Mouse (Mus musculus): Measurements from ENCODE around the gene Slc8a1.

The Slc8a1 gene

DNA sequence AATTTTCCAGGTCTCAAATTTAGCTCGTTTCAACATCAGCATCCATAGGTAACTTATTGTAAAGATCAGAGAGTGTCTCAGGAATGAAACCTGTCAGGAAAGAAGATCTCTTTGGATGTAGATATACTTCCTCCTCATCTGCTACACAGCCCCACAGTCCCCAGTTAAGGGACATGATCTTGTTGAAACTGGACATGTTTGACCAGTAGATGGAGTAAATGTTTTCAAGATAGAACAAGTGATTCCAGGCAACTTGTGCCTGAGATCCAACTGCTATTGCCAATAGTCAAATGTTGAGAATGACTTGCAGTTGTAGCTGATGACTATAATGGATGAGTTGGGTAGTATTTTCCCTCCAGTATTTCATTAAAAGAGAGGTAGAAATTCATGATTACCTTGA is 260.8 kb downstream of the Slc8a1 start:
- POLR2A ChIA-PET = no interaction called here
- CTCF ChIA-PET = no interaction called here

DNA sequence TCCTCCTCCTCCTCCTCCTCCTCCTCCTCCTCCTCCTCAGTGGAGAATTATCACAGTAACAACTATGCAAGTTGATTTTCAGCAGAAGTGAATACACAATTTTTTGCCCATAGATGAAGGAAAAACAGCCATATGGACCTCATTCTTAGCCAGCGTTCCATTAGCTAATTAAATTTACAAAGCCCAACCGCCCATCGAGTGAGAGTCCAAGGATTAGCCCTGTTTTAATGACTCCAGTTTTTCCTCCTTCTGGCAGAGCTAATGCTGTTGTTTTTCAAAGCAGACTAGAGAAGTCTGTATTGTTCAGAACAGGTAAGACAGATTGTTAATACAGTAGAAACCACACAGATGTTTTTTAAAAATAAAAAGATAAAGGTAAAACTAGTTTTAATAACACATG is 264.8 kb downstream of the Slc8a1 start:
- ChIA-PET CTCF (no interaction called here), POLR2A (no interaction called here)

GRCm38 (mm10) chr17:81468941-81469340 is 269.2 kb downstream of the Slc8a1 start:
- ChIA-PET CTCF (no interaction called here), POLR2A (no interaction called here)

DNA sequence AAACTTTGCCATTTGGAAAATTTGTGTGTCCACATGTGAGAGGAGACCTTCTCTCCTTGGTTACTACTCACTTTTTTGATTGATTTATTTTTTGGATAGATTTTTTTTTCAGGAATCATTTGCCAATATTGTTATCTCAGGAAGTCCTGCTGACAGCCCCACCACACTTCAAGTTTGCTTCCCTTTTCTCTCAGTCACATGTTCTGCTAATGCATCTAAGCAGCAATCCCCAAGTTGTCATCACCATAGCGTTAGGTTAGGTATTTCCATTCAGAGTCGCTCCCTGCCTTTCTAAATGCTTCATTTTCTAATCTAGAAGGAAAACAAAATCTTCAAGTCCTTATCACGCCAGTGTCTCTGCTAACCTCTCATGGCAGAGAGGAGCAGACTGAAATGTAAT is 278.8 kb downstream of the Slc8a1 start:
- ChIA-PET POLR2A (no interaction called here), CTCF (no interaction called here)

GRCm38 (mm10) chr17:81455977-81456376 is 282.2 kb downstream of the Slc8a1 start:
- POLR2A ChIA-PET = no interaction called here
- CTCF ChIA-PET = no interaction called here

- CTCF ChIA-PET = no interaction called here
Observed at GRCm38 (mm10) chr17:81455269-81455668, 282.9 kb downstream of the Slc8a1 start.

DNA sequence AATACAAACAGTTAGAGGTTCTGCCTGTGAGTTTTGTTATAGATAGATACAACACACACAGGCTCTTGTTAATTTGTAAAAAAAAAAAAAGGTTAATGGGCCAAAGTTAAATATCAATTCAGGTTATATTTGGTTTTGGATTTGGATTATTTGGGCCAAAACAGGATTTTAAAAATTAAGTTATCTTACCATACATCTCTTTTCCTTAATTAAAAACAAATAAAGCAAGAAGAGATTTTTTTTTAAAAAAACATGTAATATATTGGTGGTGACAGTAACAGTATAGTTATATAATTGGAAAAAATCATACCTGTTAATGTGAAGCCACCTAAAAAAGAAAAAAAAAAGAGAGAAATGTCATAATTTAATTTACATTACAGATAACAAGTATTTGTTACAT is 296.7 kb downstream of the Slc8a1 start, which contains the start of gene Gm11096:
Gene Gm11096, plus strand, starts transcription at position 301 of the 400 bp plus-strand sequence.
- ChIA-PET CTCF (no interaction called here), POLR2A (no interaction called here)

More at GRCm38 (mm10) chr17:81455269-81455668, 282.9 kb downstream of the Slc8a1 start:
- POLR2A ChIA-PET = no interaction called here

DNA sequence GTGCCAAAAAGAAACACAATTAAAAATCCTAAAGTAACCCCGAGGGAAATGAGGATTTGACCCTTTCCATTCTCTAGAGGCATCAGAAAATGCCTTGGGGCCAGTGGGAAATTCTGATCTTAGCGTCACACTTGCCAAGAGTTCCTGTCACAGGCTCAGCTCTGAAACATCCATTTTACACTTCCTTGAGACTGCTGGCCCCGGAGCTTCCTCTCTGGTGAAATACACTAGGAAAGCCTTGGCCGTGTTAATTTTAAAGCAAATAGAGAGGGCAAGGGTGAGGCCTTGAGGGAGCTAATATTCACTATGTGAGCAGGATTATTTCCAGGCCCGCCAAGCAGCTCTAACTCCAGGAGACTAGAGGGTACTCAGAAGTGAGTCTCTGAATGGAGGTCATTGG is 305.0 kb downstream of the Slc8a1 start:
- ChIA-PET CTCF (no interaction called here), POLR2A (no interaction called here)

DNA sequence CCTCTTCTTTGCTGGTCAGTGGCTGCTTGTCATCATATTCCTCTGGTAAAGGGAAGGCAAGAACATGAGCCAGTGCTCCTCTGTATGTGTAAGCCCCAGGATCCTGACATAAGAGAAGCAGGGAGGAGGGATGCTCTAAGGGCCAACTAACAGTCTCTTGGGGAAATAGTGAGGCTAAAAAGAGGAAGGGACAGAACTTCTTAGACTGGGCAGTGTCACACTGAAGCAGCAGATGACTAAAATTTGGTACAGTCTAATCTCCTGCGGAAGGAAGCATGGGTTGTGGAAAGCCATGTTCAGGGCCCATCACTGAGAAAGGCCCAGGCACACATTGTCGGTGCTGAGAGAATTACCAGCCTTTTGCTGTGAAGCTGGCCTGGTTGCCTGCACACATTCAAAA is 305.4 kb downstream of the Slc8a1 start:
- CTCF ChIA-PET = no interaction called here

DNA sequence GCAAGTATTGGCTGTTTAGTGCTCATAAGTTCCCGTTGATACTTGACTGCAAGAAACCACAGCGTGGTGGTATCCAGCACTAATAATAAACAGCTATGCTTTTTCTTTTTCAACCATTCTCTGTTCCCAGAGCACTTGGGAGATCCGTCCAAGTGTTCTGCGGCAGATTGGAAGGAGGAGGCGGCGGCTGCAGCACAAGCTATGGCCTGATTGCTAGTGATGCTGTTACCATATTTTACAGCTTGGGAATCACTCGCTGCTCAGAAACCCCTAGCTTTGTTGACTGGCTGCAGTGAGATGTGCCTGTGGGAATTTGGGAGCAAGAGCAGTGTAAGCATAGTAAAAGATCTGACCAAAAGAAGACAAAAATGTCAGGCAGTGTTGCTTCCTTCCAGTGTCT is 310.9 kb downstream of the Slc8a1 start:
- ChIA-PET POLR2A (no interaction called here), CTCF (no interaction called here)

More for the DNA sequence above, 305.4 kb downstream of the Slc8a1 start:
- POLR2A ChIA-PET = no interaction called here

DNA sequence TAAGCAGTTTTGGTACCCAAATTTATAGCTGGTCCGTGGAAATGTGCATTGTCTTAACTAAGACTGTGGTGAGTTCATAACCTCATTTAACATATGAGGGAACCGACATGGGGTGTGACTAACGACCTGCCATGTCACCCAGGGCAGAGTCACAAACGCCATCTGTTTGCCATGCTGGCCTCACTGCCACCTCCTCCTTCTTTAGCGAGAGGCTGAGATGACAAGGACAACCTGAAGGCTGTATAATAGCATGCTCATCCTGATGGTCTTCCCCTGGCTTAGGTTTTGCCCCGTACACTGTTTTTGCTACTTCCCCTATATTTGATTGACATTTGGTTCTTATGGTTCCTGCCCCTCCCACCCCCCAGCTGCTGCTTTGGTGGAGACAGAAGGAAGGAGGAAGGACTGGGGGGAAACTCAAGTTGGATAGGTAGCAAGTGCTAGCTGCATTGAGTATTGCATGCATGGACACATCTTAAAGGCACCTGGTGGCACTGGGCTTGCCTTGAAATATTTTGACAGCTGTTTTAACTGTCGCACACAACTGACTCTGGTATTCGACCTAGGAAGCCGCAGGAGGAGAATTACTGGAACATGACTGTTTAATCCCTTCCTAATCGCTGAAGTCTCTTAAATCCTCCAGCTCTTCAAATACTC is 313.8 kb downstream of the Slc8a1 start:
- POLR2A ChIA-PET = no interaction called here
- CTCF ChIA-PET = no interaction called here

DNA sequence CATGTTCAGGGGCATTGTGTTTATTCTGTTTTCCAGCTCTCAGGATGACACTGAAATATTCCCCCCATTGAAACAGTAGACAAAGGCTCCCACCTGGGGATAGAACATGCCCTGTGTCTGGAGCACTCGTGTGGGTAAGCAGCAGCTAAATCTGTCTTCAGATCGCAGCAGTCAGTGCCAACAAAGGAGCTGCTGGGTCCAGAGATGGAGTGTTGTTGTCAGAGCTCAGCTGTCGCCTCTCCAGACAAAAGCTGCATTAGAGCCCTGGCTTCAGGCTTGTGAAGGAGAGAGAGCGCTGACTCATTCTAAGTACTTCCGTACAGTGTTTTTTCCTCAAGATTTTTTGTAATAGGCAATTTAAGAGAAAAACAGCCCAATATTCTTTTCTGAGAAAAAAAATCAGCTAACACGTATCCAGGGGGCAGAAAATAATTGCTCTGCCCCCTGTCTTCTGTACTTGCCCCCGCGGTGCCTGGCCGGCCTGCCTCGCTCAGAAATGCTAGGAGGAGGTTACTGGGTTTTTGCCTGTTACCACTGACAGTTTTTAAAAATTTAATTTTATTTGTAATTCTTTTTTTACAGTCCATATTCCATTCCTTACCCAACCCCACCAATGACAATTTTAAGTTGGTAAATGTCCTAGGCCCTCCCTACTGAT is 318.2 kb downstream of the Slc8a1 start:
- ChIA-PET POLR2A (no interaction called here), CTCF (no interaction called here)

GRCm38 (mm10) chr17:81416361-81417114 is 321.6 kb downstream of the Slc8a1 start:
- CTCF ChIA-PET = no interaction called here

GRCm38 (mm10) chr17:81412736-81413135 is 325.4 kb downstream of the Slc8a1 start:
- CTCF ChIA-PET = no interaction called here

More at GRCm38 (mm10) chr17:81416361-81417114, 321.6 kb downstream of the Slc8a1 start:
- POLR2A ChIA-PET = no interaction called here

DNA sequence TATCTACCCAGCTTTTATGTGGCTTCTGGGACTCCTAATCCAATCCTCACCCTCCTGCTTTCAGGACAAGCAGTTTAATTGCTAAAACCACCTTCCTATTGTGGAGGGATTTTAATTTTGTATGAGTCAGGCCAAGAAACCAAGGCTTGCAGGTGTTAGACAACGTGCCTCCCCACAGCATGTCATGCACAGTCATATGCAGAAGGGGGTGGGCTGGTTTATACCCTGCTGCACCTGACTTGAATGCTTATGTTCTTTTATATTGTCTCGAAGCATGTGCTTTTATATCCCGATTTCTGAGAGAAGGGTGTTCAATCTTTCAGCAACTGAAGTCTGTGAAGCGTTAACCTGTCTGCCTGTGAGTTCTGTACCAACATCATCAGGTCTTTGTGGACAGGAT is 334.0 kb downstream of the Slc8a1 start:
- ChIA-PET CTCF (no interaction called here), POLR2A (no interaction called here)

More at GRCm38 (mm10) chr17:81412736-81413135, 325.4 kb downstream of the Slc8a1 start:
- POLR2A ChIA-PET = no interaction called here

GRCm38 (mm10) chr17:81403121-81403520 is 335.1 kb downstream of the Slc8a1 start:
- POLR2A ChIA-PET = no interaction called here
- CTCF ChIA-PET = no interaction called here

GRCm38 (mm10) chr17:81402636-81403035 is 335.5 kb downstream of the Slc8a1 start:
- ChIA-PET POLR2A (no interaction called here), CTCF (no interaction called here)

DNA sequence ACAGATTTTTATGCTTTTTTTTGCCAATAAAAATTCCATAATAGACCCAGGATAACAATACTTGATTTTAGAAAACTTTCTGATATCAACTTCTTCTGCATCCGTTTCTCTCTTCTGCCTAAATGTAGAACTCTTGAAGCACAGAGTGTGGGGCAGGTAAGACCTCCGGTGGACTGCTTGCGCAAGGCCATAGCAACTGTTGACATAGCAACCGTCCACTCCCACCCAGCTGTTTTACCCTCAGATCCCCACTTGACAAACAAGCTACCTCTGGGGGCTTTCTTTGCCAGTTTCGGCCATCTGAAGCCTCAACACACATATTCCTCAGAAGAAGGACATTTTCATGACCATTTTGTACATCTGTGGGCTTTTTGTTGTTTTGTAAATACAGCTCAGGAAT is 337.8 kb downstream of the Slc8a1 start:
- ChIA-PET CTCF (no interaction called here), POLR2A (interaction anchor here in 1 of 4 experiments (0.5 to 1.2 kb wide), 2 partner anchors 11 to 268 kb away, joined by 3 read pairs; no protein-coding TSS in a partner anchor)

GRCm38 (mm10) chr17:81397434-81397833 is 340.7 kb downstream of the Slc8a1 start:
- POLR2A ChIA-PET = no interaction called here
- CTCF ChIA-PET = no interaction called here

GRCm38 (mm10) chr17:81394124-81394523 is 344.1 kb downstream of the Slc8a1 start:
- ChIA-PET POLR2A (no interaction called here), CTCF (no interaction called here)

GRCm38 (mm10) chr17:81393040-81393439 is 345.1 kb downstream of the Slc8a1 start:
- CTCF ChIA-PET = no interaction called here
- POLR2A ChIA-PET = no interaction called here

All from embryonic stem cell, embryonic (primary cell).